Mouse (Mus musculus) MEL (cell line): ENCODE results near the gene Ciz1. TPM values are rescaled to one million over a fixed set of nuclear protein-coding genes. Genes with fewer than 3 reads are reported as not detected.

ENCODE experiments used
- DNase-seq: peaks from one replicate; pipeline ENCODE4 v3.0.0; 2011; ENCODE audit warnings: low read depth, low spot score
- H3K27ac ChIP-seq: 2 replicates; pipeline ENCODE4 v1.5.1; 2012; ENCODE audit warnings: low read depth, mild to moderate bottlenecking, control low read depth, low read length, moderate library complexity; ENCODE audit not compliant: control insufficient read depth
- H3K27me3 ChIP-seq, 2 experiments: fragments of 150-350 bp in 1 of 2; sonication (generic) in 1 of 2; 2 replicates each; pipeline ENCODE4 v1.6.1; 2012; ENCODE audit warnings: low read length in 2 of 2, mild to moderate bottlenecking in 2 of 2, improper control_type of control experiment in 1 of 2, moderate library complexity in 1 of 2; ENCODE audit not compliant: insufficient read depth in 2 of 2, control insufficient read depth in 1 of 2
- H3K36me3 ChIP-seq, 2 experiments: 2 replicates each; pipeline ENCODE4 v1.6.1; 2012 to 2014; ENCODE audit warnings: low read length in 2 of 2, improper control_type of control experiment in 1 of 2, inconsistent platforms in 1 of 2, mild to moderate bottlenecking in 1 of 2; ENCODE audit not compliant: insufficient read depth in 2 of 2, control insufficient read depth in 1 of 2
- H3K4me1 ChIP-seq, 2 experiments: fragments of 150-350 bp in 1 of 2; sonication (generic) in 1 of 2; 2 replicates each; pipeline ENCODE4 v1.6.1; 2012; ENCODE audit warnings: low read length in 2 of 2, improper control_type of control experiment in 1 of 2, mild to moderate bottlenecking in 1 of 2; ENCODE audit not compliant: insufficient read depth in 2 of 2, control insufficient read depth in 1 of 2
- H3K4me3 ChIP-seq, 2 experiments: fragments of 150-350 bp in 1 of 2; sonication (generic) in 1 of 2; 2 replicates each; pipeline ENCODE4 v1.5.1; 2012; ENCODE audit warnings: low read depth in 2 of 2, low read length in 2 of 2, mild to moderate bottlenecking in 2 of 2, moderate library complexity in 2 of 2, control low read depth in 1 of 2, improper control_type of control experiment in 1 of 2; ENCODE audit not compliant: control insufficient read depth in 1 of 2, insufficient read depth in 1 of 2
- H3K79me2 ChIP-seq: 2 replicates; pipeline ENCODE4 v1.6.1; 2012; ENCODE audit warnings: mild to moderate bottlenecking, low read length, moderate library complexity; ENCODE audit not compliant: control insufficient read depth, poor library complexity, insufficient read depth
- H3K9ac ChIP-seq: 2 replicates; pipeline ENCODE4 v1.6.1; 2012; ENCODE audit warnings: low read depth, mild to moderate bottlenecking, control low read depth, low read length, moderate library complexity; ENCODE audit not compliant: control insufficient read depth, poor library complexity, severe bottlenecking
- H3K9me3 ChIP-seq: fragments of 150-350 bp; sonication (generic); replicated peaks from 2 replicates; pipeline ENCODE4 v1.6.1; 2012; ENCODE audit warnings: mild to moderate bottlenecking, low read length, improper control_type of control experiment, moderate library complexity; ENCODE audit not compliant: insufficient read depth
- BHLHE40 ChIP-seq: IDR thresholded peaks from 2 replicates; pipeline ENCODE4 v1.6.1; 2012; ENCODE audit warnings: low read depth, mild to moderate bottlenecking, inconsistent platforms, low read length, improper control_type of control experiment, borderline replicate concordance
- CHD1 ChIP-seq: IDR thresholded peaks from 2 replicates; pipeline ENCODE4 v1.6.1; 2012; ENCODE audit warnings: low read depth, mild to moderate bottlenecking, inconsistent platforms, low read length, improper control_type of control experiment
- CTCF ChIP-seq, 3 experiments: IDR thresholded peaks in 2 of 3; conservative IDR thresholded peaks in 1 of 3; 2 replicates each; pipeline ENCODE4 v1.5.1; 2011 to 2012; ENCODE audit warnings: low read length in 3 of 3, low read depth in 2 of 3, mild to moderate bottlenecking in 2 of 3, improper control_type of control experiment in 1 of 3, inconsistent platforms in 1 of 3, mixed read lengths in 1 of 3, moderate library complexity in 1 of 3; ENCODE audit not compliant: control insufficient read depth in 1 of 3, insufficient read depth in 1 of 3, poor library complexity in 1 of 3, severe bottlenecking in 1 of 3
- E2F4 ChIP-seq: IDR thresholded peaks from 2 replicates; pipeline ENCODE4 v1.6.1; 2011; ENCODE audit warnings: low read depth, low read length, improper control_type of control experiment, borderline replicate concordance
- KAT2A ChIP-seq: conservative IDR thresholded peaks from 2 replicates; pipeline ENCODE4 v1.6.1; 2012; ENCODE audit warnings: low read depth, low read length, improper control_type of control experiment, inconsistent platforms
- MAFK ChIP-seq: IDR thresholded peaks from 2 replicates; pipeline ENCODE4 v1.6.1; 2011; ENCODE audit warnings: low read depth, mild to moderate bottlenecking, low read length, improper control_type of control experiment, borderline replicate concordance
- MAX ChIP-seq: IDR thresholded peaks from 2 replicates; pipeline ENCODE4 v1.6.1; 2011; ENCODE audit warnings: low read length, improper control_type of control experiment
- MAZ ChIP-seq: IDR thresholded peaks from 2 replicates; pipeline ENCODE4 v1.6.1; 2012; ENCODE audit warnings: low read depth, mild to moderate bottlenecking, inconsistent platforms, low read length, improper control_type of control experiment
- MEF2A ChIP-seq: IDR thresholded peaks from 2 replicates; pipeline ENCODE4 v1.6.1; 2014; ENCODE audit warnings: low read depth, mild to moderate bottlenecking, inconsistent platforms, low read length, improper control_type of control experiment; ENCODE audit not compliant: poor library complexity, insufficient replicate concordance, severe bottlenecking; ENCODE audit errors: extremely low read depth
- MYB ChIP-seq: IDR thresholded peaks from 2 replicates; pipeline ENCODE4 v1.6.1; 2011; ENCODE audit warnings: mild to moderate bottlenecking, low read depth, low read length, improper control_type of control experiment
- MYC ChIP-seq: IDR thresholded peaks from 2 replicates; pipeline ENCODE4 v1.6.1; 2011; ENCODE audit warnings: low read depth, mild to moderate bottlenecking, low read length, improper control_type of control experiment, moderate library complexity
- POLR2AphosphoS5 ChIP-seq: IDR thresholded peaks from 2 replicates; pipeline ENCODE4 v1.6.1; 2012; ENCODE audit warnings: low read depth, borderline replicate concordance, mild to moderate bottlenecking, inconsistent platforms, low read length, moderate library complexity, mixed read lengths
- RCOR1 ChIP-seq: IDR thresholded peaks from 2 replicates; pipeline ENCODE4 v1.6.1; 2012; ENCODE audit warnings: low read depth, mild to moderate bottlenecking, inconsistent platforms, low read length, improper control_type of control experiment
- TAL1 ChIP-seq: IDR thresholded peaks from 2 replicates; pipeline ENCODE4 v1.6.1; 2012; ENCODE audit warnings: mild to moderate bottlenecking, inconsistent platforms, low read length, moderate library complexity, mixed read lengths
- TBP ChIP-seq: IDR thresholded peaks from 2 replicates; pipeline ENCODE4 v1.8.0; 2011; ENCODE audit warnings: low read depth, low read length, improper control_type of control experiment
- UBTF ChIP-seq: IDR thresholded peaks from 2 replicates; pipeline ENCODE4 v1.6.1; 2012; ENCODE audit warnings: low read depth, mild to moderate bottlenecking, inconsistent platforms, low read length, improper control_type of control experiment, moderate library complexity, borderline replicate concordance; ENCODE audit not compliant: insufficient read depth
- USF1 ChIP-seq: IDR thresholded peaks from 2 replicates; pipeline ENCODE4 v1.6.1; 2014; ENCODE audit warnings: low read depth, mild to moderate bottlenecking, inconsistent platforms, low read length, improper control_type of control experiment, moderate library complexity
- USF2 ChIP-seq, 2 experiments: IDR thresholded peaks; 2 replicates each; pipeline ENCODE4 v1.6.1; 2011 to 2012; ENCODE audit warnings: improper control_type of control experiment in 2 of 2, low read length in 2 of 2, borderline replicate concordance in 1 of 2, inconsistent platforms in 1 of 2, low read depth in 1 of 2, mild to moderate bottlenecking in 1 of 2; ENCODE audit not compliant: insufficient read depth in 1 of 2
- ZKSCAN1 ChIP-seq: IDR thresholded peaks from 2 replicates; pipeline ENCODE4 v1.6.1; 2012; ENCODE audit warnings: low read depth, mild to moderate bottlenecking, inconsistent platforms, low read length, improper control_type of control experiment, moderate library complexity
- ZMIZ1 ChIP-seq: IDR thresholded peaks from 2 replicates; pipeline ENCODE4 v1.6.1; 2012; ENCODE audit warnings: low read depth, mild to moderate bottlenecking, inconsistent platforms, low read length, improper control_type of control experiment, moderate library complexity
- ZNF384 ChIP-seq: IDR thresholded peaks from 2 replicates; pipeline ENCODE4 v1.6.1; 2012; ENCODE audit warnings: low read depth, mild to moderate bottlenecking, inconsistent platforms, low read length, improper control_type of control experiment
- polyA plus RNA-seq, 2 experiments: library from polyadenylated mRNA; stranded (reverse) in 1 of 2; unstranded in 1 of 2; fragments of >175 nt in 1 of 2; fragments of >200 nt in 1 of 2; gene quantifications; 2 replicates each; pipeline versions ENCODE4 v1.2.1 to v1.2.4; 2012; ENCODE audit warnings: low replicate concordance in 2 of 2, low read depth in 1 of 2; ENCODE audit not compliant: insufficient read length in 2 of 2, insufficient read depth in 1 of 2, missing spikeins in 1 of 2
- total RNA-seq: library from RNA; depleted of rRNA; stranded (reverse); fragments of 300-350 nt; gene quantifications from 2 replicates; pipeline ENCODE4 v1.2.3, GENCODE M21; 2012

Gene Ciz1
- total and polyA plus RNA-seq, 3 experiments = 20.7 to 99.8 TPM; not detected in 1

- no peak for DNase-seq
- Histone ChIP-seq H3K27ac (no peak overlapping the region), H3K27me3 (peaks cover 0 to 2% of the 10 kb centered on the region in 2 experiments; a peak in 2 of 4 replicates)
Observed at GRCm38 (mm10) chr2:32315751-32316150, 36.4 kb upstream of the Ciz1 start.

GRCm38 (mm10) chr2:32316887-32317656 lies 35.1 kb upstream of the Ciz1 start:
- H3K27ac ChIP-seq = no peak overlapping the region
- TF ChIP-seq MYC = no peak
- no peak for TF ChIP-seq MAX
- no peak for TF ChIP-seq ZNF384
- TF ChIP-seq CHD1 = no peak
- no peak for TF ChIP-seq TAL1
- no peak for TF ChIP-seq BHLHE40
- no peak for TF ChIP-seq MAFK
- no peak for TF ChIP-seq MAZ
- no peak for TF ChIP-seq KAT2A
- TF ChIP-seq RCOR1 = no peak
- TF ChIP-seq E2F4 = no peak
- no peak for TF ChIP-seq ZMIZ1
- no peak for TF ChIP-seq POLR2AphosphoS5
- TF ChIP-seq UBTF = no peak
- no peak for TF ChIP-seq MEF2A
- TF ChIP-seq, all 39 proteins: peak for 0
- H3K27me3 ChIP-seq = peaks cover 1 to 3% of the 10 kb centered on the region in 2 experiments; a peak in 3 of 4 replicates

More at GRCm38 (mm10) chr2:32315751-32316150, 36.4 kb upstream of the Ciz1 start:
- Histone ChIP-seq H3K9ac (no peak overlapping the region), H3K4me1 (peaks cover 2 to 3% of the 10 kb centered on the region in 2 experiments; a peak in 2 of 4 replicates), H3K36me3 (no peaks in the 10 kb centered on the region), H3K79me2 (no peaks in the 10 kb centered on the region), H3K4me3 (no peak overlapping the region), H3K9me3 (no peaks in the 10 kb centered on the region)
- TF ChIP-seq TBP = no peak
- TF ChIP-seq RCOR1 = no peak
- no peak for TF ChIP-seq USF2 (IDR thresholded peaks at IDR 0.05; ENCODE audit: borderline replicate concordance in 1 of 2, insufficient read depth in 1 of 2, low read depth in 1 of 2, low read length in 2 of 2)
- TF ChIP-seq USF1 = no peak
- TF ChIP-seq MAFK = no peak
- TF ChIP-seq BHLHE40 = no peak
- TF ChIP-seq ZKSCAN1 = no peak
- TF ChIP-seq ZMIZ1 = no peak
- TF ChIP-seq MYB = no peak
- TF ChIP-seq CTCF (IDR thresholded peaks at IDR 0.05 in 2 of 3, conservative IDR thresholded peaks at IDR 0.05 in 1 of 3; ENCODE audit: control insufficient read depth in 1 of 3, insufficient read depth in 1 of 3, low read depth in 2 of 3, low read length in 3 of 3, poor library complexity in 1 of 3, severe bottlenecking in 1 of 3) = no peak
- no peak for TF ChIP-seq MAZ

More at GRCm38 (mm10) chr2:32316887-32317656, 35.1 kb upstream of the Ciz1 start:
- H3K36me3 ChIP-seq = no peaks in the 10 kb centered on the region
- H3K9ac ChIP-seq = no peak overlapping the region
- no peaks in the 10 kb centered on the region for H3K4me1 ChIP-seq
- DNase-seq = no peak
- H3K9me3 ChIP-seq = no peaks in the 10 kb centered on the region
- H3K79me2 ChIP-seq = no peaks in the 10 kb centered on the region
- no peak overlapping the region for H3K4me3 ChIP-seq
